Mouse (Mus musculus) small intestine, adult 2 months (tissue): ENCODE results near the gene 1700017N19Rik. TPM values are rescaled to one million over a fixed set of nuclear protein-coding genes. Genes with fewer than 3 reads are reported as not detected.

Experiments used
- H3K27ac ChIP-seq: fragments of 200-500 bp; 2 replicates; pipeline ENCODE4 v1.5.1; 2012; ENCODE audit warnings: low read depth, low read length, control low read depth, inconsistent platforms; ENCODE audit not compliant: insufficient read depth
- H3K27me3 ChIP-seq: fragments of 200-500 bp; 2 replicates; pipeline ENCODE4 v1.6.1; 2012; ENCODE audit warnings: mild to moderate bottlenecking, moderate library complexity, low read length, inconsistent platforms; ENCODE audit not compliant: control insufficient read depth, insufficient read depth
- H3K36me3 ChIP-seq: fragments of 200-500 bp; 2 replicates; pipeline ENCODE4 v1.6.1; 2012; ENCODE audit warnings: mild to moderate bottlenecking, low read length, control low read depth, inconsistent platforms; ENCODE audit not compliant: control insufficient read depth, insufficient read depth
- H3K4me1 ChIP-seq: fragments of 200-500 bp; 2 replicates; pipeline ENCODE4 v1.6.1; 2012; ENCODE audit warnings: low read length, inconsistent platforms, mixed read lengths; ENCODE audit not compliant: control insufficient read depth, insufficient read depth, insufficient read length
- H3K4me3 ChIP-seq: fragments of 200-500 bp; 2 replicates; pipeline ENCODE4 v1.5.1; 2012; ENCODE audit warnings: low read depth, mild to moderate bottlenecking, control low read depth, inconsistent platforms, low read length, moderate library complexity
- CTCF ChIP-seq: fragments of 200-500 bp; IDR thresholded peaks from 2 replicates; pipeline ENCODE4 v1.5.1; 2012; ENCODE audit warnings: low read depth, mild to moderate bottlenecking, control low read depth, inconsistent platforms, low read length, moderate library complexity, mixed read lengths; ENCODE audit not compliant: insufficient replicate concordance, insufficient read length; ENCODE audit errors: extremely low read depth
- POLR2A ChIP-seq: fragments of 200-500 bp; IDR thresholded peaks from 2 replicates; pipeline ENCODE4 v1.6.1; 2012; ENCODE audit warnings: low read depth, mild to moderate bottlenecking, control low read depth, inconsistent platforms, low read length, moderate library complexity
- WGBS: fragments of 180-500 bp; shearing (Covaris S2); methylation state at CpG from one replicate; pipeline ENCODE4 v1.1.7; 2018; 5-methylcytosine and 5-hydroxymethylcytosine counted together
- polyA plus RNA-seq: library from polyadenylated mRNA; depleted of rRNA; stranded (reverse); fragments of >200 nt; gene quantifications from 2 replicates; pipeline ENCODE4 v1.2.3, GENCODE M21; 2012

Gene 1700017N19Rik
- polyA plus RNA-seq, 1 experiment = not detected

- no peak overlapping the region for H3K27ac ChIP-seq
- H3K36me3 ChIP-seq = peaks cover 1% of the 10 kb centered on the region; the same call in 1 of the 2 replicates
- H3K4me3 ChIP-seq = no peak overlapping the region
- WGBS = 50% methylated on average over 3 of the region's 3 CpGs
- no peaks in the 10 kb centered on the region for H3K27me3 ChIP-seq
- H3K4me1 ChIP-seq = no peaks in the 10 kb centered on the region
- no peak for TF ChIP-seq CTCF
- TF ChIP-seq POLR2A = no peak
These were observed 6.1 kb upstream of the 1700017N19Rik start for GRCm38 (mm10) chr10:100584178-100584577.

- no peak overlapping the region for H3K27ac ChIP-seq
- 21% methylated on average over 7 of the region's 7 CpGs for WGBS
- TF ChIP-seq CTCF (no peak), POLR2A (no peak)
These were observed 1.8 kb upstream of the 1700017N19Rik start for GRCm38 (mm10) chr10:100588524-100588923.

GRCm38 (mm10) chr10:100588932-100589388, 1.3 kb upstream of the 1700017N19Rik start:
- H3K27ac ChIP-seq = no peak overlapping the region
- under 1% methylated on average over 31 of the region's 31 CpGs for WGBS

More at GRCm38 (mm10) chr10:100588524-100588923, 1.8 kb upstream of the 1700017N19Rik start:
- Histone ChIP-seq H3K4me1 (no peaks in the 10 kb centered on the region), H3K27me3 (no peaks in the 10 kb centered on the region), H3K36me3 (peaks cover 1% of the 10 kb centered on the region; the same call in 1 of the 2 replicates), H3K4me3 (peak overlapping the region; percentile 71)

GRCm38 (mm10) chr10:100598339-100598738, 8.1 kb downstream of the 1700017N19Rik start:
- H3K27me3 ChIP-seq = no peaks in the 10 kb centered on the region
- H3K4me1 ChIP-seq = no peaks in the 10 kb centered on the region
- no peak for TF ChIP-seq POLR2A
- TF ChIP-seq CTCF = no peak
- WGBS = 73% methylated on average over 3 of the region's 3 CpGs
- H3K27ac ChIP-seq = no peak overlapping the region
- no peak overlapping the region for H3K4me3 ChIP-seq
- no peaks in the 10 kb centered on the region for H3K36me3 ChIP-seq

More at GRCm38 (mm10) chr10:100588932-100589388, 1.3 kb upstream of the 1700017N19Rik start:
- H3K36me3 ChIP-seq = peaks cover 1% of the 10 kb centered on the region; the same call in 1 of the 2 replicates
- no peaks in the 10 kb centered on the region for H3K27me3 ChIP-seq
- TF ChIP-seq CTCF (no peak), POLR2A (peak; percentile 54)
- H3K4me1 ChIP-seq = no peaks in the 10 kb centered on the region
- H3K4me3 ChIP-seq = peak overlapping the region; percentile 71

GRCm38 (mm10) chr10:100603511-100603910, 13.2 kb downstream of the 1700017N19Rik start:
- no peaks in the 10 kb centered on the region for H3K36me3 ChIP-seq
- TF ChIP-seq POLR2A = no peak
- TF ChIP-seq CTCF = no peak
- no peaks in the 10 kb centered on the region for H3K27me3 ChIP-seq
- H3K27ac ChIP-seq = no peak overlapping the region
- no peak overlapping the region for H3K4me3 ChIP-seq
- no peaks in the 10 kb centered on the region for H3K4me1 ChIP-seq
- WGBS = 84% methylated on average over 9 of the region's 9 CpGs

GRCm38 (mm10) chr10:100604254-100604653, 14.0 kb downstream of the 1700017N19Rik start:
- Histone ChIP-seq H3K27ac (no peak overlapping the region), H3K4me3 (no peak overlapping the region), H3K27me3 (no peaks in the 10 kb centered on the region), H3K4me1 (no peaks in the 10 kb centered on the region), H3K36me3 (no peaks in the 10 kb centered on the region)
- TF ChIP-seq POLR2A = no peak
- no peak for TF ChIP-seq CTCF
- 57% methylated on average over 2 of the region's 2 CpGs for WGBS

GRCm38 (mm10) chr10:100617233-100617903, 27.1 kb downstream of the 1700017N19Rik start:
- no peaks in the 10 kb centered on the region for H3K4me1 ChIP-seq
- H3K4me3 ChIP-seq = no peak overlapping the region
- no peaks in the 10 kb centered on the region for H3K36me3 ChIP-seq
- no peaks in the 10 kb centered on the region for H3K27me3 ChIP-seq
- WGBS = 85% methylated on average over 6 of the region's 6 CpGs
- TF ChIP-seq CTCF (no peak), POLR2A (no peak)
- H3K27ac ChIP-seq = no peak overlapping the region
